Mouse (Mus musculus) right cerebral cortex, postnatal 4 days (tissue): ENCODE results near the gene Primpol.
"Not testable (repeated sequence)": the region's sequence is repeated elsewhere in the genome, so short reads cannot be mapped to it uniquely, and the experiment has no call there.

Experiments
- DNase-seq: peaks from one replicate; pipeline ENCODE4 v3.0.0-alpha.2; 2022

The Primpol gene

DNA sequence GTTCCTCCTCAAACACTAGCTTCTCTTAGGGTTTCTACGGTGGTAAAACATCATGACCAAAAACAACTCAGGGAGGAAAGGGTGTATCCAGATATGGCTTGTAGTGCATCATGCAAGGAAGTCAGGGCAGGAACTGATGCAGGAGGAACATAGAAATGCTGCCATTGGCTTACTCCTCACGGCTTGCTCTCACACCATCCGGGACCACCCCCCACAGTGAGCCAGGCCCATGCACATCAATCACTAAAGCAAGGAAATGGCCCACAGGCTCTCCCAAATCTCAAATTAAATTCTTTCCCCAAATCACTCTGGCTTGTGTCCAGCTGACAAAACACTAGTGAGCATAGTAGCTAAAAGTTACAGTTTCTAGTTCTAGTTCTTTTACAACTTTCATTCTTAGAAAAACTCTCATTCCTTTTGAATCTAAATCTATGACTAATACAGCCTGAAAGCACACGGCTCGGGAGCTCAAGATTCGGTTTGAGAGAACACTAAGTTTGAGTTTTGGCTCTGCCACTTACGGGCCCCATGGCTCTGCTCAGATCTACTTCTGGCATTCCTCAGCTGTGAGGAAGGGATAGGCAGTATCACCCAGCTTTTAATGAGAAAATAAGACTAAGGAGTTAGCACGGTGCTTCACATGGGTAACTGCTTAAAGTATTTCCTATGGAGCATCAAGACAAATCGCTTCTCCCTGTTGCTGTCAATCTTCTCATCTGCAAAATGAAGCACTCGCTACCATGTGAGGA lies 15.9 kb downstream of the Primpol start:
- no peak for DNase-seq

DNA sequence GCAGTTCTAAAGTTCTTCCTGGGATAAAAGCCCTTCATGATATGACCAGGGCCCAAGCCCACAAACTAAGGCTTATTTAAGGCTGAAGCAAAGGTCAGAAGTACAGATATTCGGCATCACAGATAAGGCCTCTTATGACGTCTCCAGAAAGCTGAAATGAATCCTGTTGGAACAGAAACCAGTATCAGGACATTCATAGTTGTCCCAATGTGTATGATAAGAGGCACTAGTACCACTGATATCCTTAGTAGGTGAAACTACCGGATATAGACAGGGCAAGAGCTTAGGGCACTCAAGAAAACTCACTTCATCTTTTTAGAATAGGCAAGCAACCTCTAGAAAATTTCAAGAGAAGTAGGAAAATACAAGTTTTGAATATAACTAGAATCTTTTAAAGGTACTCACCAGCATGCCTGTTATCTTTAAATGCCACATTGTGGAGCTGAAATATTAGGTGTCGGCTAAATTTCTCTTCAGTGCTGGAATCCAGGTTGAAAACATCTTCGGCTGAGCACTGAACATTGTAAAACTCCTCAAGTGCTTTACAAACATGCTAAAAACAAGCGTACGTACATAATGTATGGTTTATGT lies 17.6 kb downstream of the Primpol start:
- no peak for DNase-seq

DNA sequence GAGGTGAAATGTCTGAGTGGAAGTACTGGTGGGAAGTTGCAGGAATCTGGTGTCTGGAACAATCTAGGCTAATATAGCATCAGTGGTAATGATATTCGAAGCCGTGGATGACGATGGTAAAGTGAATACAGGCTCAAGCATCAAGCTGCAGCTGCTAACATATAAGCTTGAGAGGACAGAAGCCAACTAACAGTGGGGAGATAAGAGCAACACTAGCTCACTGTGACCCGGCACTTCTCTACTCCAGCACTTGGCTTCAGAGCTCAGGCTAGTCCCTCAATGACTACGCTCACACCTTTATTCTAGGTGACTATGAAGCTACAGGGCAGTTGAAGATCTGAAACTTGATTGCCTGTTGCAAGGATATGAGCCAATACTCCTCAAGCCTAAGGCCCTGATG lies 18.3 kb downstream of the Primpol start:
- DNase-seq = no peak

DNA sequence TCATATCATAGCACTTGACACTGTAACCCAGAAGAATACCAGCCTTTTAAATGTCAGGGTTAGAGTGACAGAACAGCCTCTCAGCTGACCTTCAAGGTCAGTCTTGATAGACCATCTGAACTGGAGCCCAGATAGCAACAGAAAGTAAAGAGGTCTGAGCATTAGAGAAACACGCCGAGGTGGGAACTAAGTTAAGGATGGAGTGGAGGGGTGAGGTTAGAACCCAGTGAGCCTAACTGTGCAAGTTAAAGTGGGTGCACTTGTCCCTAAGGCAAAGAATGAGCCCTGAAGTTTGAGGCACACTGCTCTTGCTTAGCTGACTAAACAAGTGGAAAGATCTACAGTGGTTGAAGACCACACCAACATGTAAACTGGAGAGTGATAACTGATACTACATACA lies 18.9 kb downstream of the Primpol start:
- DNase-seq = no peak

DNA sequence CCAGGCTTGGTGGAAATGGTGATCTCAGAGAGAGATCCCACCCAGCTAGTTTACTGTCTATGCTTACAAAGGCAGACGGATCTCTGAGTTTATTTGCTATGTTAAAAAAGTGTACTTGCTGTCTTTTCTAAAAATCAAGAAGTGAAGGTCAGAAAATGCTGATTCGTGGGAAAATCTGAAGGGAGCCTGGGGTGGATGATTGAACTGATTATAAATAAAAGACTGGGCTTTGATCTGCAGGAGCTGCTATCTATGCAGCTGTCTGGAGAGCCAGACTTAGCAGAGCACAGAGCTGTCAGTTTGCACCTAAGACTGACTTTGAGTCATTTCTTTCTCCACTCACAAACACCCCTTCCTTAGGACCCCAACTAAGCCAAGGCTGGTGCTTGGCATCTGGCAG lies 19.6 kb downstream of the Primpol start:
- no peak for DNase-seq

DNA sequence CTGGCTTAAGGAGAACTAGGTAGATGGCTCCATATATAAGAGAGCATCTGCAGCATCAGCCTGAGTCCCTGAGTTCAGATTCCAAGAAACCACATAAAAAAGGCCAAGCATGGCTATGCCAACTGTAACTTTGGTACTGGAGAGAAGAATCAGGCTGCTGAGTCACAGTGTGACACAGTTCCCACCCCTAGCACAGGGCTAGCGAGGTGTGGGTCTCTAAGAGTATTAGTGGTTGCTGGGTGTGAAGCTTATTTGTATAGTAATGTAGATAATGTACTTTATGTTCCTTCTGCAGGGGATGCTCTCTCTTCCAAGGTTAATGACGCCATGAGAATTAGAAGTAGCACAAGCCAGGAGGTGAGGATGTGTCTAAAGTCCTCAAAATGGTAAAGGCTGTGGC lies 20.5 kb downstream of the Primpol start:
- DNase-seq = no peak

DNA sequence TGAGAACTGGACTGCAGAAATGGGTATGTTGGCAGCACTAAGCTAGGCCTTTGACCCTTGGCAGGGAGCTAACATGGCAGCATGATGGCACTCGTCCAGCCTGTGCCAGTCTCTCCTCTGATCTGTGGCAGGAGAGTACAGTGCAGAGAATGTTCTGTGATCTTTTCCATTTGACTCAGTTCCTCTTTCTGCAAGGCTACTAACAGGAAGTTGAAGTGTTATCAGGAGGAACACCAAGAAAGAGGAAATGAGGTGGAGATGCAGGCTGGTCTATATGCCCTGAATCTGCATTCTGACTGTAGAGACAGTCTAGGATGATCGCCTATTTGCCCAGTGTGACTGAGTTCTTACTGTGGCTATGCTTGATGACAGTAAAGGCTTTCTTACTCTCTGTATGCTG lies 21.4 kb downstream of the Primpol start:
- no peak for DNase-seq

DNA sequence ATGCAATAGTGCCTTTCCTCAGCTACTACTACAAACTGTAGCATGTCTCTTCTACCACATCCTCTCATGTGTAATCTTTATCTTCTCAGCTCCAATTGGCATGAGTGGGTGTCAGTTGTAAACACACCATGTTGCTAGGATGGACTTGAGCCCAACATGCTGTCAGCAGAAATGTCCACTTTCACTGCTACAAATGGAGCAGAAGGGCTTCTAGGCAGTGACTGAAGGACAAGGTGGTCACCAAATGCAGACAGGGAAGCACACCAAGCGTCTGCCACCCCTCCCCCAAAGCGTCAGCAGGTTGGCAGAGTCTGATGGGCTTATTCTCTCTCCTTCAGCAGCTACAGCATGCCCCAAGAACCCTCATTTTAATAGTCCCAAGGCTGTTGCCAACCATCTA lies 23.2 kb downstream of the Primpol start:
- DNase-seq = no peak

DNA sequence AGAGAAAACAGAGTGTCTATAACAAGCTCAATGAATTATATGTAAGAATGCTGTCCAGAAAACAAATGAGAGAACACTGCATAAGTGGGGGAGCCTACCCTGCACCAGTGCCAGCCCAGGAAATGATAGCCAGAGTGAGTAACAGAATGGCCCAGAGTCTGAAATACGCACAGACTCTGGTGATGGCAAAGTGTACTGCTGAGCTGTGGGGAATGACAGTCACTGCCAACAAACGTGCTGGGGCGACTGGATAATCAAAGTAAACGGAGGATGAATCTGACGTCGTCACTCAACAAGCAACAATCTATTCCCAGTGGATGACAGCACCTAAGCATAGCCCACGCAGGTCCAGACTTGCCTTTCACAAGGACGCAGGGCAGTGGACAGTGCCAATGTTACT lies 23.9 kb downstream of the Primpol start:
- no peak for DNase-seq

DNA sequence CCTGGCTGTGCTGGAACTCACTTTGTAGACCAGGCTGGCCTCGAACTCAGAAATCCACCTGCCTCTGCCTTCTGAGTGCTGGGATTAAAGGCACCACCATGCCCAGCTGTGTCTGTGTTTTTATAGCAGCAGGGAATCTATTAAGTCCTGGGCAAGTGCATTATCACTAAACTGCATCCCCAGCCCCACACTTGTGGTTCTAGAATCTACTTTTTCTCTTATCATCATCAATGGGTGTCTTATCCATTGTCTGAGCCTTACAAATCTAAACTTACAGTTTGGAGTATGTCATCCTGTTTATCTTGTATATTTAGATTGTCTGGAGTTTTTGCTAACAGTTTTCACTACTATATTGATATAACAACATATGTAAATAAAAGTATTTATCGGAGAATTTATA lies 28.3 kb downstream of the Primpol start:
- DNase-seq = no peak

DNA sequence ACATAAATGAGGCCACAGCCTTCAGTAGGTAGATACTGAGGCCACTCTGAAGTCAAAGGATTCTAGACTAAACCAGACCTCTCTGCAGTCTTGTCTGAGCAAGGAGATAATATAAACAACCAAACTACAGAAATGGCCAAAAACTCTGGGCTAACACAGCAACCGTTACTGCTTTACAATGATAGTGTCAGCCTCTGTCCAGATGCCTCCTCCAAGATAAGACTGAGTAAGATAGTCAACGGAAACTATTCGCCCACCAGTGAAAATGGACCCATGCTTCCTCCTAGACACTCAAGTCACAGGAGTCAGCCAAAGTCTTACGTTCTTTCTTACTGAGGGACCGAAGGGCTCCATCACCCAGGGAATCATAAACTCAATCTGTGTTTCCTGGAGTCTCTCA lies 29.1 kb downstream of the Primpol start:
- no peak for DNase-seq

DNA sequence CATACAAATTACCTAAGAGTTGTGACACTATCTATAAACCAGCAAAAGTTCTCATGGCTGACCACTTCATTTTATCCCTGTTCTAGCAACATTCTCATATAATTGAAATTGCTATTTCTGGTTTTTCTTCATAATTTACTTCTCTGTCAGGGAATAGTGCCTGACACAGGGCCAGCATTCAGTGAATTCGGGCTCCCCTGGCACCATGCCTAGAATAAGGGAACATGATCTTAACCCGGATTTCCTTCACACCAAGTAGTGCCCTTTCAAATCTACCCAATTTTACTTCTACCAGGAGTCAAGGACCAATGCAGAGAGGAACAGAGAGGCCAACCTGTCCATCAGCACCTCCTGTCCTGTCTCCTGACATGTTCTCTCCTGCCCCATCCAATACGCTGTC lies 31.4 kb downstream of the Primpol start:
- DNase-seq = no peak

DNA sequence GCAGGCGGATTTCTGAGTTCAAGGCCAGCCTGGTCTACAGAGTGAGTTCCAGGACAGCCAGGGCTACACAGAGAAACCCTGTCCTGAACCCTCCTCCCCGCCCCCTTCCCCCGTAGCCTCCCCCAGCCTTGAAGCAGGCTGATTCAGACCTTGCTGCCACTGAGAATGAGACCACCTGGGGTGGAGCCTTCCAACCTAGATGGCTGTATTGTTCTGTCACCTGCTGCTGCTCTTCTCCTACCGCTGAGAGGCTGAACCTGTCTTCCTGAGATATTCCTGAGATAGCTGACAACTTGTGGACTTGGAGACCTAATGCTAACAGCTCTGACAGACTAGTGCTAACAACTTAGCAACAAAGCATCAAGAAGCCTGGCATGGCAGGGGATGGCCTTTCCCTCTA lies 32.7 kb downstream of the Primpol start:
- not testable (repeated sequence) for DNase-seq

DNA sequence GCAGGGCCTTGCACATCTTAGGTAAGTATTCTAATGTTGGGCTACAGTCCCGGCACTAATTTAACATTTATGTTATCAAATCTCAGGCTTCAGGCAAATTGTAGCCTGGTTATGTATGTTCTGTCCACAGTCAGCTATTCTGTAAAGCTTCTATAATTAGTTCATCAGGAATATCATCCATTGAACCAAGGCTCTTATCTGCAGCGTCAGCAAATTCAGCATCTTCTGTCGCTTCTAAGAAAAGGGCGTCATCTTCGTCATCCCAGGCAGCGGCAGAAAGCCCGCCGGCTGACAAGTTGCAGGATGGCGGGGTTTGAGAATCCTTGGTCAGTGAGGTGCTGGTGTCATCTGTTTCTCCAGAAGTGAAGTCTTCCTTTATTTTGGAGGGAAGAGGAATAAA lies 38.2 kb downstream of the Primpol start:
- DNase-seq = no peak

DNA sequence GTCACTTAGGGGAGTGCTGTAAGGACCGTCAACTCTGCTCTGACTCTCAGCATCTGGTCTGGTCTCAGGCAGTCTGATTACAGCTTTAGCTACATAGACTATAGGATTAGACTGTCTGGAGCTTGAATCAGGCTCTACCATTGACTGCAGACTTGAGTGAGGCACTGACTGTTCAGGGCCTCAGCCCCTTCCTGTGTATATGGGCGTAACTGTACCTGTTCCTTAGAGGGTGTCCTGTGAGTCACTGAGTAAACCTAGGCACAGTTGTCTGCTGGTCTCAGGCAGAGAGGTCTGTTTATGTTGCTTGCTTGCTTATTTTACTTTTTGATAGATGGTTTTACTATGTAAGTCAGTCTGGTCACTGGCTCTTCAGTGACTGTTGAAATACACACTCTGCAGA lies 43.0 kb downstream of the Primpol start:
- DNase-seq = no peak

DNA sequence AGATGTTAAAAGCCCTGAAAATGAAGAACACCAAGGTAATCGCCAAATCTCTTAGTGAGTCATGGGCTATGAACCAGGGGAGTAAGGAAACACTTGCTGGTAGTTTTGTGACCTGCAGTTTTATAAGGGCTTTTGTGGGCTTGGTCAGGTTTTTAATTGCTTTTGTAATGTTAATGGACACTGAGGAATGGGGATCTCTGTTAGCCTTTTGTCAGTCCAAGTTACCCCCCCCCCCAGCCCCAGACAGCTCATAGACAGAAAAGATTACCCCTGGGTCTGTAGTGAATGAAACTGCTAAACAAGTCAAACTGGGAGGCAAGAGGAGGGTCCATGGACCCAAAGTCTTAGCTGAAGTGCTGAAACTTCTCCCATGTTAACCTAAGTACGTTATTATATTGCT lies 43.6 kb downstream of the Primpol start:
- DNase-seq = no peak

DNA sequence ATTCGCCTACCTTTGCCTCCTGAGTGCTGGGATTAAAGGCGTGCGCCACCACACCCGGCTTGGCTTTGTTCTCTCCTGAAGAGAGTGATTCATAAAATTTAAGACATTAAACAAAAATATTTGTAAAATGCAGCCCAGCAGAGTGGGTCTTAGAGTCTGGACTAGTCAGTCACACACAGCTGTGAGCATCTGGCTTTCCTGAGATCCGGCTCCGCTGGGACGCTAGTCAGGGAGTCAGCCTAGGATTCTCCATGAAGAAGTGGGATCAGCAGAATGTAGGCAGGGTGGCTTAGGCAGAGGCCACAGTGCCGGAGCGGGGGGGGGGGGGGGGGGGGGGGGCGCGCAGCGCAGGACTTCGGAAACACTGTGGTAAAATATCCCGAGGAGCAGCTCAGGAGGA lies 46.3 kb downstream of the Primpol start:
- DNase-seq = no peak

DNA sequence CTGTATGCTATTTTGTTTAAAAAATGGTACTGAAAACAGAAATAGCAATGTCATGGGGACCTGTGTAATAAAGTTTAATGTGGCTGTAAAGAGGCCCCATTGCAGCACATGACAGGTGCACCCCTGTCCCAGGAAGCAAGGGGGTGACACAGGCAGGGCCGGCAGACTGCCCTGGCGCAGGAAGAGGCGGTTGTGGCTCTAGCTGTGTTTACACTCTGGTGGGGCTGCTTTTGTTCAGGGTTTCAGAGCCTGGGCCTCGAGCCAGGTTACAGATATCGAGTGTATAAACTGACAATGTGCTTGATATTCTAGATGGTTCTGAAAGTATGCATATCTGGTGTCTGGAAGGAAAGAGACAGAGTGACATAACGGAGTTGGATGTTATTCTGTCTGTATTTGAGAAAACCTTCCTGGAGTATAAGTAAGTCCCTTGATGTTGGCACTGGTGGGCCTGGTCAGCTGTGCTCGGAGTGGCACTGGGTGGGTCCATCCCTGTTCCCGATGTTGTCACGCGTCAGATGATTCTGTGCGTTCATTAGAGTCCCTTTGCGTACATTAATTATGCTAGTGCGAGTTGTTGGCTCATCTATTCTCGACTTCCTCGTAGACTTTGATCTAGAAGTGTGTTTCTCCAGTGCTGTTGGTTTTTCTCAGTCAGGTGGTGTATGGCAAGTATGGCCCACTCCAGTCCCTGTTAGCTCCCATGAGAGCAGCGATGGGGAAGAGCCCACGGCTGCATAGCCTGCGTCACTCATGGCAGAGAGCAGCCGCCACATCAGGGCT lies 47.2 kb downstream of the Primpol start:
- no peak for DNase-seq

DNA sequence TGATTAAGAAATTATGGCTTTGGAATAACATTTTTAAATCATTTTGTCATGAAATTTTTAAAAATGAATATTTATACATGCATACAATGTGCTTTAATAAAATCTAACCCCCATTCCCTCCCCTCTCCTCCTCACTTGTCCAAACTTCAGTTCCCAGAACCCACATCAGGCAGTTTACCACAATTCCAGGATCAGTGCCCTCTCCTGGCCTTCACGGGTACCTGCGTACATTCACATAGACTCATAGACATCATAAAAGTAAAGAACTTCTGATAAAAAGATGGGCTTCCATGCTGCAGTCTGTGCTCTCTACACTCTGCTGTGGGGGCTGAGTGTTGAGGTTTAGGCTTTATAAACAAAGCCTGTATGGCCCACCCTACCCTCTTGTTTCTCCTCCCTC lies 48.1 kb downstream of the Primpol start:
- no peak for DNase-seq

DNA sequence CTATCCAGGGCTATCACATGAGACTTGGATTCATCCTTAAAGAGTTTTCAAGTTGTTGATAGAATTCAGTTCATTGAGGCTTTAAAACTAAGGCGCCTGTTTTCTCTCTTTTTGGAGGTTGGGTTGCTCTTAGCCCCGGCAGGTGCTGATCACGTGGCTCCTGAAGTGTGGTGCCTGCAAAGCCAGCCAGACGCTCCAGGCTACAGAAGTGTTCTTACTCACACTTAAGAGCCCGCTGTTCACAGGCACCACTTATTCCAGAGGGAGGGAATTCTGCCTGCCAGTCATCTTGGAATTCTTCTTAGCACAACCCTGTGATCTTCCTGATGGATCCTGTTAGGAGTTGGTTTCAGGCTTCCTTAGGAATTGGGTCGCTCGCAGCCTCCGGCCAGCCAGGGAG lies 49.1 kb downstream of the Primpol start:
- DNase-seq = no peak

DNA sequence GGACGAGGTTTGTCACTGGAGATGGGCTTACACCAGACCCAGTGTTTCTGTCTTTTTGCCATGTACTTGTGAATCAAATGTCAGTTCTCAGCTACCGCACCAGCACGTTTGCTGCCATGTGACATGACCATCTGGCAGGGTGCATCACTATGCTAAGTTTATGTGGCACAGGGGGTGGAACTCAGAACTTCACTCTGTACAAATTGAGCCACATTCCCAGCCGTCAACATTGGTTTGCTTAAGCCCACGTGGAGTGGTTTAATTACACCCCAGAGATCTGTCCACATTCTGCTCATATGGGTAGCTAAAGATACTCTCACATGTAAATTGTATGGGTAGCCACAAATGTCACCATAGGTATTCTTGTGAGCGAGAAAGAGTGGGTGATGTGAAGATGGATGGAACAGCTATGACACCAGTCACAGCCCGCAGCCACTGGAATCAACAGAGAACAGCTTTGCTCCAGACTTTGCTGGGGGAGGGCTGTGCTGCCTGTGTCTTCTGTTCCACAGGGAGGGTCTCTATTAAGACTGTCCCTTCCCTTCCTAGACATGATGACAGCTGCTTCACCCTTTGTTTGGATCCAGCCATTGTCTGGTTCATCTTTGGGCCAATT lies 50.0 kb downstream of the Primpol start:
- DNase-seq = peak; percentile 55

DNA sequence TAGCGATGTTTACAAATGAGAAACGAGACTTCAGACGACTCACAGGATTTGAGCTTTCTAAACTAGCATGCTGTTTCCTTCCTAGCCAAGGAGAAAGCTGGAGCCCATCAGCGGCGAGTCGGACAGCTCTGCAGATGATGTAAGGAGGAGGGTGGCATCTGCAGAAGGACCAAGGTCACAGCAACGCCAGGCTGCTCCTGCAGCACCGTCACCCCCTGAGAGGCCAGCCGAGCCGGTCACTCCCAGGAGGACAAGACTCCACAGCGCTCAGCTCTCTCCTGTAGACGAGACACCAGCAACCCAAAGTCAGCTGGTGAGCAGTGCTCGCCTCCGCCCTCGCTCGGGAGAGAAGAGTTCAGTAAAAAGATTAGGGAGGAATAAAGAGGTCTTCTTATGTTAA lies 54.7 kb downstream of the Primpol start:
- DNase-seq = no peak

DNA sequence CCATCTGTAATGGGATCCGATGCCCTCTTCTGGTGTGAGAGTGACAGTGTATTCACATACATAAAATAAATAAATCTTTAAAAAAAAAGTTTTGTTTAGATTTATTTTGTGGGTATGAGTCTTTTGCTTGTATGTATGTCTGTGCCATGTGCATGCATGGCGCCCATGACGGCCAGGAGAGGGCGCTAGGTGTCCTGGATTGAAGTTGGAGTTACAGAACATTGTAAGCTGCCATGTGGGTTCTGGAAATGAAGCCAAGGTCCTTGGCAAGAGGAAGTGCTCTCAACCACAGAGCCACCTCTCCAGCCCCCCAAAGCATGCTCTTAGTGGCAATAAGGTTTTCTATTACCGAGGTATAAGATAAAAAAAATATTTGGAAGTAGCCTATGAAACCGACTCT lies 57.6 kb downstream of the Primpol start:
- DNase-seq = peak; percentile 67

DNA sequence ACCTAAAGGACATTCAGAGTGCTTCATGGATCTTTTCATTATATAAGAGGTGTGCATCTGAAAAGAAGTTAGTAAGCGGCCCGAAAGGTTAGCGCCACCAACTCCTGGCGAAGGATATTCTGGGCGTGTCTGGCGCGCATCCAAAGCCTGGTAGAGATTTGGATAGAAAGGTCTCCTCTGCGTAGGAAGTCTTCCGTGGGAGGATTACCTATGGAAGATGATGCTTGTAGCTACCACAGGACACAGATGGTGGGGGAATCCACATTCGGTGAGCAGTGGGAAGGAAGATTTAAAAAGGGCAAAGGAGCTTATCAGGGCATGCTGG lies 64.6 kb downstream of the Primpol start:
- DNase-seq = peak; percentile 29
